Mouse (Mus musculus) induced T-regulatory cell, adult 2 months (primary cell): ENCODE measurements around the gene Emcn.

Experiments used
- DNase-seq: peaks from one replicate; pipeline ENCODE4 v3.0.0-alpha.2; 2012; ENCODE audit warnings: low read depth

Emcn gene

DNA sequence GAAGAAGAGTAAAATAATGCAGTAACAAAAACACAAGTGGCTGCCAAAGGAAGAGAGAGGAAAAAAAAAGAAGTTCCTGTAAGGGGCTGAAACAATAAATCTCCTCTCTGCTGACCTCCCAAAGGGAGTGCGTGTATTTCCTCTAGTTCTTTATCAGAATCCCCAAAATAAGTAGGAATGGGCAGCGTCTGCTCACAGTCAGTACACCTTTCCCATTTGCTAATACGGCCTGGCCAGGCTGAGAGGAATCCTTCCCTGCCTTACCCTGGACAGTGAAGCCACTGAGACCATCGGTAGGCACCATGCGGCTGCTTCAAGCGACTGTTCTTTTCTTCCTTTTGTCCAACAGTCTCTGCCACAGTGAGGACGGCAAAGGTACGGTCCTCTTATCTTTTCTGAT, at the start of gene Emcn:
Emcn (plus strand) TSS at position 130 of the 400 bp plus-strand sequence.
- DNase-seq = no peak

DNA sequence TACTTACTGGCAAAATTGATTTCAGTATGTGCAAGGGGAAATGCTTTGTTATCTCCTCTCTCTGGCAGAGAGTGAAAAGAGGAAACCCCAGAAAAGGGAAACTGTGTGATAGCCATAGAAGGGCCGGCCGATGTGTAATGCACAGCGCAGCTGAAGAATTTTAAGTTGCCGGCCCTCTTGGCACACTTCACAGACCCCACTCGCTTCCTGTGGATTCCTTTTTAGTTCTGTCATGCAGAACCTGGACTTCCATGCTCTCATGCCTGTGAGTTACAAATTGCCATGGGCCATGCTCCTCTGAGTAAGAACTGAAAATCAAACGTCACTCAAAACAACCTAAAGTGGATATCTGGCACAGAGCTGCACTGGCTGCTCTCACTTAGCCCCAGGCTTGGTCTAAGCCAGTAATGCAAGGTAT, 47.7 kb upstream of the Emcn start:
- DNase-seq = no peak

GRCm38 (mm10) chr3:137298230-137298629, 42.6 kb upstream of the Emcn start:
- DNase-seq = no peak

DNA sequence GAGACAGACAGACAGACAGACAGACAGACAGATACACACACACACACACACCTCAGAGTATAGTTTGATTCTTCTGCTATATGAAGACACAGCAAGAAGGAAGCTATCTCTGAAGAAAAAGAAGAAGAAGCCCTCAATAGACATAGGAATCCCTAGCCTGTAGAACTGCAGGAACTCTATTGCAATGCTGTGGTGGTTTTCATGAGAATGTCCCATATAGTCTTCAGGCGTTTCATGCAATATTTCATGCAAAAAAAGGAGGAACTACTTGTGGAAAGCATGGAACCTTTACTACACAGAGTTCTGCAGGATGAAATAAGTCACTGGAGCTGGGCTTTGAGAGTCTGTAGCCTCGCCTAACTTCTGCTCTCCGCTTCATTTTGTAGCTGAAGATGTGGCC, 40.7 kb upstream of the Emcn start:
- DNase-seq = no peak

DNA sequence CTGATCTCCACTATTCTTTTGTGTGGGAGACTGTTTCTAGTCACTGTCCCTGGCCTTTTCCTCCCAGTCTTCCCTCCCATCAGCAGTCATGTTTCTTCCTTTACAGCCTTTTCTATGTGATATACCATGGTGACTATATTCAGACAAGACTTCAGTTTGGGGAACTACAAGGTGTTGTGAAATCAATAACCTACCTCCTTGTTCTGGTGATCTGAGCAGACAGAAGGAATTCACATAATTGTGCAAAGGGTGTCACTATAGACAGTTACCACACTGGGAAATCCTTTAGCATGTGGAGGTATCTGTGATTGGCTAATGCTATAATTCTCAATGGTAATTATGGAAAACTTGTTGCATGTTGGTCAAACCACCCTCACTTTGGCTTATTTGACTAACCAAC, 39.7 kb upstream of the Emcn start:
- DNase-seq = no peak

- no peak for DNase-seq
Measured at GRCm38 (mm10) chr3:137302804-137303203, 38.1 kb upstream of the Emcn start.

DNA sequence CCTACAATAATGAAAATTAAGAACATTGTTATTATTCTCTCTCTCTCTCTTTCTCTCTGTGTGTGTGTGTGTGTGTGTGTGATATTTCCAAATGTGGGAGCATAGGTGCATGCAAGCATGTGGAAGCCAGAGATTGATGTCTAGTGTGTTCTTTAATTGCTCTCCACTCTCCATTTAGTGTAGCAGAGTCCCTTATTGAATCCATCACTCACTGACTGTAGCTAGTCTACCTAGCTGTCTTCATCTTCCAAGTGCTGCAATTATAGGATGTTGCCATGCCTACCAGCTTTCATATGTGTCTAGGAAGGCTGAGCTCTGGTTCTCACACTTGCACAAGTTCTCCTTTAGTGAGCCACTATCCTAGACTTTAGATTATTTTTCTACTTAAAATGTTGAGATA, 30.9 kb upstream of the Emcn start:
- no peak for DNase-seq

GRCm38 (mm10) chr3:137312540-137312939, 28.3 kb upstream of the Emcn start:
- DNase-seq = no peak

- DNase-seq = no peak
Measured at GRCm38 (mm10) chr3:137313775-137314362, 27.0 kb upstream of the Emcn start.

DNA sequence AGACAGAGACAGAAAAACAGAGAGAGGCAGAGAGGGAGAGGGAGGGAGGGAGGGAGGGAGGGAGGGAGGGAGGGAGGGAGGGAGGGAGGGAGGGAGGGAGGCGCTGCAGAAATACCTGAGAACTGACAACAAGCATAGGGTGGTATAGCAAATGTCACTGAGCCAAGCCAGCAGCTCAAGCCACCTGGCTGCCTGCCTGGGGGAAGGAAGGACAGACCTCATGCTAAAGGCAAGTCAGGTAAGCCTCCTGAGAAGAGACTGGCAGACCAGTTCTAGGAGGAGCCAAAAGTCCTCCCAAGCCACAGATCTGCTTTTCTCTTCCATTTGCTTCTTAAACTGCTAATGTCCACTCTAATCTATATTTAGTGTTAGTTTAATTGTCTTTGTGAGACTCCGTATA, 22.5 kb upstream of the Emcn start:
- DNase-seq = no peak

DNA sequence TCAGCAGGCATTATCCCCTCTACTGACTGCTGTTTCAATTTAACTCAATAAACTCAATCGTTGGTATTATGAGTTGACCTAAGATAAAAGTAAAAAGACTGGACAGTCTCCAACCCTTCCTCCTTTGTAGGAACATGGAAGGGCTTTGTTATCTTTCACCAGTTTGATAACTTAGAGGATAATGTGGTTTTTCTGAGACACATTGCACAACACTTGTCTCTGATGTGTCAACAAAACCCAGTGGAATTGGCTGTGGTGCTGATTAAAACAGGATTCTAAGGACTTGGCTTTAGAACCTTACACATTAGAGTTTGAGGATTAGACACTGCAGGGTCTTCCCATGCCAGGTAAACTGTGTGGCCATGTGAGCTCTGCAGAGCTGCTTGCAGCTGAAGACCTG, 20.9 kb upstream of the Emcn start:
- DNase-seq = no peak

DNA sequence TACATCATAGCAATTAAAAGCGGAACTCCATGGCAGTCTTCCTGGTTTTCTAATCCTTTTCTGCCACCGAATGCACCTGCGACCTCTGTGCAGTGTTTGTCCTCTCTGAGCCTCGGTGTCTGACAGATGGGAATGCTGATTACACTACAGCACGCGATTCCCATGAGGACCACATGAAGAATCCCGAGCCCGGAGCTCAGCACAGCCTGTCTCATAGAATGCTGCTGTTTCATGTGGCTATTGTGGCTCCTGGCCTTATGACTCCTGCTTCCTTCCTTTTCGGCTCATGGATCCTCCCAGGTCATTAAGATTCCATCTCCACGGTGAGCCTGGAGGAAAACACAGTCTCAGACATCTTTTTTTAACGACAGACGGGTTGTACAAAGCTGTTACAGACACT, 18.6 kb upstream of the Emcn start:
- no peak for DNase-seq

DNA sequence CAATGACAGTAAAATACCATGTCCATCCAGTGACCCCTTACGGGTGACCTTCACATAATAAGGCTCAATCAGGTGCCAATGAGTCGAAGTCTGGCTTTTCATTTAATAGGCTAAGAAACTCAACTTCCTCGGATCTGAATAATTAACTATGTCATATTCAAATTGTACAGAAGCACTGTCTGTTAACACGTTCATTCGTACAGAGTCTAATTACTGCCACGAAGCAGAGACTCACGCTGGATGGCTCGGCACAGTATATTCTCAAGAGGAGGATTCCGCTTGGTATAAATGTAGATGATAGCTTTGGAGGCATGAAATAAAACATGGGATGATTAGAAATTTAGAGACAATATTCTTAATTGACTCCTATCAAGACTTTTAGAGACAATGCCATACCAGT, 11.0 kb upstream of the Emcn start:
- DNase-seq = no peak

- no peak for DNase-seq
Measured at GRCm38 (mm10) chr3:137330950-137331349, 9.9 kb upstream of the Emcn start.

DNA sequence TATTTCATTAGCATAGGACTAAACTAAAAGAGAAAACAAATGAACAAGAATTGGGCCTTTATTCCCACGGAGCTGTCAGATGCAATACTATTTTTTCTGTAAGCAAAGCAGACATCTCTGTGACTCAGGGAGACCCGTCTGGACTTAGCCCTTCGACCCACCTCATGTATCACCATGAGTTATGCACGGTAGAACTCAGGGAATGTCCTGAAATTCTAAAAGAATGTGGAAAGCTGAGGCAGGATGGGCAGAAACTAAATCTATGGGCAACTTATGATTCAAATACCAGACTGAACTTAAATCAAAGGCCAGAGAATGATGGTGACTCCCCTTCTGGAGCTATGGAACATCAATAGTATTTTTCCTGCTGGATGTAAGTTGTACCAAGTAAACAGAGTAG, 8.3 kb upstream of the Emcn start:
- no peak for DNase-seq

- no peak for DNase-seq
Measured at GRCm38 (mm10) chr3:137335957-137336356, 4.9 kb upstream of the Emcn start.

DNA sequence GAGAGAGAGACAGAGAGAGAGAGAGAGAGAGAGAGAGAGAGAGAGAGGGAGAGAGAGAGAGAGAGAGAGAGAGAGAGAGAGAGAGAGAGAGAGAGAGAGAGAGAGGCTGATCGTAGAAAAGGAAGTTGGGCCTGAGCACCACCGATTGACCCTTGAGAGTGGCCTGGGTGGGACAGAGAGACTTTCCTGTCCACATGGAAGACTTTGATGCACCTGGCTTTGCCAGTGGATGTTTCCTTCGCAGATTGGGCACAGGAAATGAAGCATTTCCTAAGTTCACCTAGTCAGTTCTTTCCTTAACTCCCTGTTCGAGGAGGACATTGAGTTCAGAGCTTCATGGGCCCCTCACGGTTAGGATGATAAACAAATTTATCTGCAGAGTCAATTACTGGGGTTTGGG, 2.6 kb downstream of the Emcn start:
- DNase-seq = no peak

DNA sequence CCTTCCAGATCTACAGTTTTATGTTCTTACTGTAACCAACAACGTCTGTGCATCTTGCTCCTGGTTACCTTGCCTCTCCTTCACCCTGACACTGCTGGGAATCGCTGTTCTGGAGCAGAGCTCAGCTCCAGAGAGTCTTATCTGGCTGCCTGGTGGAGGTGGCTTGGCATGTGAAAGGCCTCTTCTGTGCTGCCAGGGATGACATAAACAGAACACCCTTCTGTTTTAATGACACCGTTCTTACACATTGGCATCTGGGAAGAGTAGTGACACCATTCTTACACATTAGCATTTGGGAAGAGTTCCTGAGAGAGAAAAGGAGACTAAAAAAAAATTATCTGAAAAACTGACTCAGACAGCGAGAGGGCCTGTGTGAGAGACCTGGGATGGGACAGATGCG, 11.0 kb downstream of the Emcn start:
- DNase-seq = no peak

- no peak for DNase-seq
Measured at GRCm38 (mm10) chr3:137356697-137357096, 15.8 kb downstream of the Emcn start.

DNA sequence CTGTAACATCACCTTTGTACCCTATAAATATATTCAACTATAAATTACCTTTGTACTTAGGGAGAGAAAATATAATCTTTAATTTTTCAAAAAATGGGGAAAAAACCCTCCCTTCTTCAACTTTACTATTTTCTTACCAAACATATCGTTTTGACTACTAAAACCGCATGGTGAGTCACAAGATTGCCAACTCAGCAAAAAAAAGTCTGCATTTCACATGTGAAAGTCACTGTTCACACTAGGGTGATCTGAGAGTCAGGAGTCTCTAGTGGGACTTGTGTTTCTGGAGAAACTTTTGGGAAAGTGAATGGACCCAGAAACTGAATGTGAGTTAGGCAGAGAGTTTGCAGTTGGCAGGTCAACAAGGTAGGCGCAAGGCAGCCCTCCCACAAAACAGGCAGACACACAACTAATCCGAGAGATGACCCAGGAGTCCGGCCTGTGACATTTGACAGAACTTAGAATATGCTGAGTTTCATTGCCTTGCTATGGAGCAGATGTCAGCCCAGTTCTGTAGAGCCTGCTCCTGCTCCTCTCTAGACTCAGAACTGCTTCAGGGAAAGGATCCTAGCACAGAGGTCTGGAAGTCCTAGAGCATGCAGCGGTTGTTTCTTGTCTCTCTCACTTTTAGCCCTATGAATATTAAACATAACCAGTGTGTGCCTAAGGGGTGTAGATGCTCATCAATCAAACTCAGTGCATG, 26.4 kb downstream of the Emcn start:
- no peak for DNase-seq

- no peak for DNase-seq
Measured at GRCm38 (mm10) chr3:137367826-137368325, 27.0 kb downstream of the Emcn start.

GRCm38 (mm10) chr3:137372854-137373253, 32.0 kb downstream of the Emcn start:
- DNase-seq = no peak

GRCm38 (mm10) chr3:137382311-137382710, 41.4 kb downstream of the Emcn start:
- no peak for DNase-seq

DNA sequence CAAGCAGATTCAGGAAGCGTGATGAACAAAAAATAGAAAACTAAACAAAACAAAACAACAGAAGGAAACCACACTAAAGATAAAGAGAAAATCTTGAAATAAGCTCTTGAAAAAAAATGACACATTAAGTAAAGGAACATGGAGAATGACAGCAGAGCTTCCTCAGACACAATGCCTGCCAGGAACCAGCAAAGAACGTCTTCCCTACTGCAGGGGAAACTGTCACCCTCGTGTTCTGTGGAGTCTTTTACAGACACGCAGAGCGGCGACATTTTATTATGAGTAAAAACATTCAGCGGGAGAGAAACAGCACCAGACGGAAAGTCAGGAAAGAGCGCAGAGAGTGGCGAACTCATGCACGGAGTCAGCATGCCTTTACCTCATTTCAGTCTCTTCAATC, 54.7 kb downstream of the Emcn start:
- no peak for DNase-seq
